Mouse (Mus musculus) kidney, postnatal 25 days (tissue): Measurements from ENCODE around the gene Itpkc.

Experiments used
- DNase-seq, 2 experiments: peaks; one replicate each; pipeline ENCODE4 v3.0.0; 2021; ENCODE audit warnings: mixed read lengths in 2 of 2

Gene Itpkc

GRCm38 (mm10) chr7:27235726-27236125 is 7.3 kb upstream of the Itpkc start:
- DNase-seq: no peak

- no peak for DNase-seq
Observed at GRCm38 (mm10) chr7:27233300-27233699, 4.8 kb upstream of the Itpkc start.

DNA sequence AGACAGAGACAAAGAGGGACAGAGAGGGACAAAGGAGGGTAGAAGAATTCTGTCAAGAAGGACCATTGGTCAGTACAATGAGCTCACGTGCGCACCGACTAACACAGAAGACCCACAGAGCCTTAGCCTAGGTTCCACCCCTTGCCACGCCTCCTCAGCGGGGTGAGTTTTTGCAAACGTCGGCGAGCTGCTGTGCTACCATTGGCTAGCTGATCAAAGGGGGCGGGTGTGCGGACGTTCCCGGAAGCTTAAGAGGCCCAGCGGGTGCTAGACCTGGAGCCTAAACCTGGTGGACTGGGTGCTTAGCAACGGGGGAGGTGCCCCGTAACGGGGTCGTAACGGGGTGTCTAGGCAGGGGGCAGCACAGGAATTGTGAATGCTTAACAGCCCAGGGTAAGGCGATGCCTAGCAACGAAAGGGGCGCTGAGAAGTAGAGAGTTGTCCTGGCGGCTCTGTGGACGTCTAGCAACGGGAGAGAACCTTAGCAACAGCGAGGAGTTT is 4.4 kb upstream of the Itpkc start, which contains the start of gene Coq8b:
Coq8b (plus strand) TSS at position 243 of the 501 bp plus-strand sequence.
- DNase-seq: peak; percentile 97 to 98

- no peak for DNase-seq
Observed at GRCm38 (mm10) chr7:27231693-27232331, 3.4 kb upstream of the Itpkc start.

DNA sequence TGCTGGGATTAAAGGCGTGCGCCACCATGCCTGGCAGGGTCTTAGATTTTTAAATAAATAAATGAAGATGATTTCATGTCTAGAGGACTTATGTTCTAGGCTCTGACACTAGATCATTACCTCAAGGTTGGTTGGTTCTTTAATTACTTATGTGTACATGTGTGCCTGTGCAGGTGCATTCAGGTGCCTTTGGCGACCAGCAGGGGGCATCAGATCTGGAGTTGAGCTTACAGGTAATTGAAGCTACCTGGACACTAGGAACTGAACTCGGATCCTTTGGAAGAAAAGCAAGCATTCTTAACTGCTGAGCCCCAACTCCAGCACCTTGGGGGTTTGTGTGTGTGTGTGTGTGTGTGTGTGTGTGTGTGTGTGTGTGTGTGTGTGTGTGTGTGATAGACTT is 2.3 kb upstream of the Itpkc start:
- DNase-seq: no peak

GRCm38 (mm10) chr7:27228865-27229264 is 404 bp upstream of the Itpkc start:
- DNase-seq: no peak

DNA sequence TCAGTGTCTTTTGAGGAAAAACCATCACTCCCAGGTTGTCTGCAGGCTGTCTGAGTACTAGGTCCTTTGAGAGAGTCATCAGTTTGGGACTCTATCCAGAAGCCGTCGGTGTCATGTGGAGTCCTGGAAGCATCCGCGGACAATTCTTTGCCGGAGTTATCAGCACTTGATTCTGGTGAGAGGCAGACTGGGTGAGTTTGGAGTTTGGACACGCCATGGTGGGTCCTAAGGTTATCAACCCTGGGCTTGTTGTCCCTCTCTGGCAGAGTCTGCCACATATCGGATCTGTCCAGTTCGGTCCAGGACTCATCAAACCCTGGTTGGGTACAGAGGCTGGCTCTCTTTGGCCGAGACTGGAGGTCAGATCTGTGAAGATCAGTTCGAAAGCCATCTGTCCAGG is 785 bp downstream of the Itpkc start:
- DNase-seq: no peak

DNA sequence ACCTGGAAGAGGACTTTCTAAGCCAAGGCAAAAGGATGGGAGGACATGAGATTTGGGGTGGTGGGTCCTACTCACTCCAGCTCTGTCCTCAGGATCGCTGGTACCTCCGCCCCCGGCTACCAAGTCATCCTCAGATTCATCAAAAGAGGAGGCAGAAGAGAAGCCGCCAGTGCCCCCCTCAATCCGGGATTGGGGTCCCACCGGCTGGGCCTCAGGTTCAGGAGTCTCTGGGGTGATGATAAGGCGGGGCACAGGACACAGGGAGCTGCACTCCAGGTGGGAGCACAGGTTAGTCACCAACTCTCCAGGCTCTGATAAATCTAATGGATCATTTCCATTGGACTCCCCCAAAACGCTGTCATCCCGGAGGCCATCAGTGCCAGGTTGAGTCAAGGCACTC is 1.2 kb downstream of the Itpkc start:
- DNase-seq: no peak

- DNase-seq: no peak
Observed at GRCm38 (mm10) chr7:27224877-27225575, 3.4 kb downstream of the Itpkc start.

GRCm38 (mm10) chr7:27222538-27222937 is 5.9 kb downstream of the Itpkc start:
- DNase-seq: no peak

- no peak for DNase-seq
Observed at GRCm38 (mm10) chr7:27221939-27222338, 6.5 kb downstream of the Itpkc start.

- DNase-seq: no peak
Observed at GRCm38 (mm10) chr7:27219937-27220336, 8.5 kb downstream of the Itpkc start.

DNA sequence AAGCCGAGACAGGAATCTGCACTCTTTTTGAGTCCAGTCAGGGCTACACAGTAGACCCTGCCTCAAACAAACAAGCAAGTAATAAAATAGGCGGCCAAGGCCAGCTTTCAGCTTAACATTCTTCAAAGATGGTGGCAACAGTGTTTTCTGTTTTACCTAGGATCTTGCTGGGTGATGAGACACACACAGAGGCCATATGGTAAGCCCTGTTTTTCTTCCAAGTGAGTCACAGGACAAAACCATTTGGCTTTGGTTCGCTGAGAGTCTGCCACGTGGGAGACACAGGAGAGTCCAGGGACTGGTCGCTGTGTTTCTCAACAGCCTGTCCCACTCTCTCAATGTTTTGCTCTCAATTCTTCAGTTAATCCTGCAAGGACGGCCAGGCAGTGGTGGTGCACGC is 9.9 kb downstream of the Itpkc start:
- no peak for DNase-seq

- no peak for DNase-seq
Observed at GRCm38 (mm10) chr7:27212626-27213025, 15.8 kb downstream of the Itpkc start.

- peak; percentile 51 to 69 for DNase-seq
Observed at GRCm38 (mm10) chr7:27203730-27204449, 24.6 kb downstream of the Itpkc start.

DNA sequence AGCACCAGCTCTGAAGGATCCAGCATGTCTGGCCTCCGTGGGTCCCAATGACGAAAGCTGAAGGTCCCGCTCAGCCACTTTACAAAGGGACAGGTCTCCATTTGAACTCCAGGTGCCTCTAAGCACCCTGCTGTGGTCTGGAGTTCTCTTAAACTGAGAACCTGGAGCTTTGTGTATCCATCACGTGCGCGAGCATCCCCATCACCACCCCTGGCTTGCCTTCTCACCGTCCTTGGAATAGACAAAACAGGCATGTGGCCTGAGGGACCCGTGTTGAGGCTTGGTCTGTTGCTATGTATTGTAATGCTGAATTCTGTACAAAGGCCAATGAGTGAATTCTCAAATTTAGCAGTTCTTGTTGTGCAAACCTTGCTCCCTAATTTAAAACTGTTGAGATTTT is 29.7 kb downstream of the Itpkc start:
- no peak for DNase-seq

DNA sequence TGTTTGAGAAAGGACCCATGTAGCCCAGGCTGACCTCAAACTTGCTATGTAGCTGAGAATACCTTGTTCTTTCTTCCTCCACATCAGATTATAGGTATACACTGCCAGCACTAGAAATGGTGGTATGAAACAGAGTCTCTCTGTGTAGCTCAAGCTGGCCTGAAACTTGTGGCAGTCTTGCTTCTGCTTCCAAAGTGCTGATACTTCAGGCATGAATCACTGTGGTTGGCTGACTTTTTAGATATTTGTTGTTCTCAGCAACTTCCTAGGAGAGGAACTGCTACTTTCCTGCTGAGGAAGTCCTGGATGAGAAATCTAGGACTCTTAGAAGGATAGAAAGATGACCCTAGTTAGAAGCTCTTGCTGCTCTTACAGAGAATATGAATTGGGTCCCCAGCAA is 30.1 kb downstream of the Itpkc start:
- DNase-seq: no peak

GRCm38 (mm10) chr7:27197634-27198033 is 30.8 kb downstream of the Itpkc start:
- DNase-seq: no peak

GRCm38 (mm10) chr7:27197136-27197535 is 31.3 kb downstream of the Itpkc start:
- no peak for DNase-seq

GRCm38 (mm10) chr7:27195681-27196611 is 32.5 kb downstream of the Itpkc start, which contains the start of the genes BC024978 and Snrpa:
Gene BC024978 (plus strand): TSS chr7:27195781.
Gene Snrpa (minus strand): TSS chr7:27196271.
- peak; percentile 99 to 100 for DNase-seq

GRCm38 (mm10) chr7:27193731-27194130 is 34.7 kb downstream of the Itpkc start:
- no peak for DNase-seq

DNA sequence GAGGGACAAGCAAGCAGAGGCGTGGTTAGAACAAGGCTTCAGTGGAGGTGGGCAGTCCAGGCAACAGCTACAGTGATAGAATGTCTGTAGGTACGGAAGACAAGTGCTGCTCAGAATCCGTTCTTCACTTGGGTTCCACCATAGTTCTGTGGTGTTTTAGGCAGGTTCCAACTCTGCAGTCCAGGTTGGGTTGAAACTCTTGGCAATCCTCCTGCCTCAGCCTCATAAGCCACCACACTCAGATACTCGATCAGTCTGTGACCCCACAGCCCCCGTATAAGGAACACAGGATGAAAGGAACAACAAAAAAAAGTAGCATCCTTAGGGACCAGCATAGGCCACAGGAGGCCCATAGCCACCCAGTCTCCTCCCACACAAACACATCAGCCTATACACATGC is 36.0 kb downstream of the Itpkc start:
- no peak for DNase-seq
